Mouse (Mus musculus) myocyte (in vitro differentiated cells): ENCODE measurements around the gene Tmsb4x. TPM values are rescaled to one million over a fixed set of nuclear protein-coding genes. Genes with fewer than 3 reads are reported as not detected.

Experiments
- H3K27me3 ChIP-seq: one replicate; pipeline ENCODE4 v1.6.1; 2011; ENCODE audit not compliant: control insufficient read depth, insufficient read depth, insufficient read length
- H3K36me3 ChIP-seq: one replicate; pipeline ENCODE4 v1.6.1; 2011; ENCODE audit not compliant: control insufficient read depth, insufficient read depth
- H3K4me2 ChIP-seq: one replicate; pipeline ENCODE4 v1.6.1; 2011; ENCODE audit warnings: low read depth, control low read depth
- H3K4me3 ChIP-seq: one replicate; pipeline ENCODE4 v1.5.1; 2011; ENCODE audit warnings: mild to moderate bottlenecking, control low read depth, moderate library complexity
- H3K79me2 ChIP-seq: one replicate; pipeline ENCODE4 v1.6.1; 2011; ENCODE audit not compliant: control insufficient read depth, insufficient read depth
- H3ac ChIP-seq: one replicate; pipeline ENCODE4 v1.6.1; 2011; ENCODE audit not compliant: control insufficient read depth, insufficient read length
- CEBPB ChIP-seq: IDR thresholded peaks from 2 replicates; pipeline ENCODE4 v1.6.1; 2011; ENCODE audit warnings: mild to moderate bottlenecking, moderate library complexity; ENCODE audit not compliant: poor library complexity, insufficient read depth, severe bottlenecking
- E2F4 ChIP-seq: IDR thresholded peaks from one replicate; pipeline ENCODE4 v1.6.1; 2011; ENCODE audit warnings: mild to moderate bottlenecking, control low read depth, moderate library complexity; ENCODE audit not compliant: insufficient read depth
- MAX ChIP-seq: IDR thresholded peaks from one replicate; pipeline ENCODE4 v1.6.1; 2011; ENCODE audit warnings: low read depth, mild to moderate bottlenecking, control low read depth
- MYOD1 ChIP-seq, 3 experiments: IDR thresholded peaks; one replicate each; pipeline ENCODE4 v1.6.1; 2011; ENCODE audit warnings: control low read depth in 2 of 3, low read depth in 2 of 3, mild to moderate bottlenecking in 2 of 3, moderate library complexity in 1 of 3; ENCODE audit not compliant: insufficient read length in 2 of 3, control insufficient read depth in 1 of 3
- MYOG ChIP-seq, 3 experiments: IDR thresholded peaks; one replicate each; pipeline ENCODE4 v1.6.1; 2011; ENCODE audit warnings: control low read depth in 2 of 3, low read depth in 2 of 3, mild to moderate bottlenecking in 2 of 3; ENCODE audit not compliant: insufficient read length in 2 of 3, control insufficient read depth in 1 of 3, insufficient read depth in 1 of 3
- POLR2A ChIP-seq: IDR thresholded peaks from one replicate; pipeline ENCODE4 v1.6.1; 2011; ENCODE audit warnings: low read depth, mild to moderate bottlenecking, control low read depth, moderate library complexity; ENCODE audit not compliant: insufficient read length
- POLR2AphosphoS2 ChIP-seq: IDR thresholded peaks from one replicate; pipeline ENCODE4 v1.6.1; 2011; ENCODE audit warnings: low read depth, control low read depth; ENCODE audit not compliant: insufficient read length
- REST ChIP-seq: IDR thresholded peaks from one replicate; pipeline ENCODE4 v1.6.1; 2011; ENCODE audit warnings: mild to moderate bottlenecking, control low read depth, moderate library complexity; ENCODE audit not compliant: insufficient read depth, insufficient read length
- SRF ChIP-seq: IDR thresholded peaks from one replicate; pipeline ENCODE4 v1.6.1; 2011; ENCODE audit warnings: low read depth; ENCODE audit not compliant: control insufficient read depth, insufficient read length
- TCF12 ChIP-seq: IDR thresholded peaks from one replicate; pipeline ENCODE4 v1.6.1; 2011; ENCODE audit warnings: mild to moderate bottlenecking, control low read depth; ENCODE audit not compliant: poor library complexity, insufficient read depth, severe bottlenecking
- TCF3 ChIP-seq: IDR thresholded peaks from one replicate; pipeline ENCODE4 v1.6.1; 2011; ENCODE audit warnings: low read depth, control low read depth; ENCODE audit not compliant: insufficient read length
- USF1 ChIP-seq: IDR thresholded peaks from one replicate; pipeline ENCODE4 v1.6.1; 2011; ENCODE audit warnings: low read depth, mild to moderate bottlenecking, control low read depth, moderate library complexity
- polyA plus RNA-seq: library from polyadenylated mRNA; unstranded; fragments of >200 nt; fragmentation: generic; extraction: Trizol; gene quantifications from one replicate; pipeline ENCODE4 v1.2.1, GENCODE M21; 2012; ENCODE audit warnings: missing spikeins

Gene Tmsb4x
- polyA plus RNA-seq, 1 experiment: 1,682 TPM

GRCm38 (mm10) chrX:167207741-167208505 lies 1.2 kb downstream of the Tmsb4x start:
- H3K4me3 ChIP-seq: peak overlapping the region; percentile 93
- TF ChIP-seq MYOG (IDR thresholded peaks at IDR 0.05; ENCODE audit: control insufficient read depth in 1 of 3, insufficient read depth in 1 of 3, insufficient read length in 2 of 3, low read depth in 2 of 3): no peak
- TF ChIP-seq REST: no peak
- TF ChIP-seq POLR2AphosphoS2: no peak
- no peak for TF ChIP-seq POLR2A
- no peak for TF ChIP-seq E2F4
- no peak for TF ChIP-seq TCF3
- no peak for TF ChIP-seq MYOD1 (IDR thresholded peaks at IDR 0.05; ENCODE audit: control insufficient read depth in 1 of 3, insufficient read length in 2 of 3, low read depth in 2 of 3)
- TF ChIP-seq SRF: no peak
- H3K27me3 ChIP-seq: no peaks in the 10 kb centered on the region
- H3K36me3 ChIP-seq: peaks cover 8% of the 10 kb centered on the region
- peaks cover 12% of the 10 kb centered on the region for H3K79me2 ChIP-seq
- H3K4me2 ChIP-seq: peak overlapping the region; percentile 64
- no peak overlapping the region for H3ac ChIP-seq

- H3K4me3 ChIP-seq: peak overlapping the region; percentile 93
- TF ChIP-seq REST: no peak
- TF ChIP-seq TCF3: no peak
- TF ChIP-seq CEBPB: no peak
- peak in 2 of 3 experiments; percentile 18 to 25 for TF ChIP-seq MYOD1 (IDR thresholded peaks at IDR 0.05; ENCODE audit: control insufficient read depth in 1 of 3, insufficient read length in 2 of 3, low read depth in 2 of 3)
- peak; percentile 95 for TF ChIP-seq POLR2AphosphoS2
- no peak for TF ChIP-seq TCF12
- TF ChIP-seq USF1: no peak
- peak; percentile 58 for TF ChIP-seq POLR2A
- peak in 1 of 3 experiments; percentile 23 for TF ChIP-seq MYOG (IDR thresholded peaks at IDR 0.05; ENCODE audit: control insufficient read depth in 1 of 3, insufficient read depth in 1 of 3, insufficient read length in 2 of 3, low read depth in 2 of 3)
- H3K4me2 ChIP-seq: peak overlapping the region; percentile 64
- H3K79me2 ChIP-seq: peaks cover 12% of the 10 kb centered on the region
- no peaks in the 10 kb centered on the region for H3K27me3 ChIP-seq
- H3K36me3 ChIP-seq: peaks cover 8% of the 10 kb centered on the region
- H3ac ChIP-seq: no peak overlapping the region
Measured at GRCm38 (mm10) chrX:167205813-167206520, 3.1 kb downstream of the Tmsb4x start.

- H3ac ChIP-seq: no peak overlapping the region
- no peaks in the 10 kb centered on the region for H3K27me3 ChIP-seq
- H3K4me2 ChIP-seq: no peak overlapping the region
- H3K4me3 ChIP-seq: no peak overlapping the region
- no peaks in the 10 kb centered on the region for H3K36me3 ChIP-seq
- no peak for TF ChIP-seq TCF12
- H3K79me2 ChIP-seq: no peaks in the 10 kb centered on the region
Measured at GRCm38 (mm10) chrX:167201365-167201764, 7.8 kb downstream of the Tmsb4x start.

GRCm38 (mm10) chrX:167195228-167195649 lies 13.9 kb downstream of the Tmsb4x start:
- no peak overlapping the region for H3K4me3 ChIP-seq
- H3ac ChIP-seq: no peak overlapping the region
- H3K4me2 ChIP-seq: no peak overlapping the region
- no peaks in the 10 kb centered on the region for H3K79me2 ChIP-seq
- no peak for TF ChIP-seq TCF3
- TF ChIP-seq MYOD1 (IDR thresholded peaks at IDR 0.05; ENCODE audit: control insufficient read depth in 1 of 3, insufficient read length in 2 of 3, low read depth in 2 of 3): no peak
- TF ChIP-seq MAX: no peak
- TF ChIP-seq REST: no peak
- TF ChIP-seq CEBPB: no peak
- TF ChIP-seq SRF: no peak
- no peak for TF ChIP-seq POLR2AphosphoS2
- TF ChIP-seq USF1: no peak
- TF ChIP-seq E2F4: no peak
- TF ChIP-seq MYOG (IDR thresholded peaks at IDR 0.05; ENCODE audit: control insufficient read depth in 1 of 3, insufficient read depth in 1 of 3, insufficient read length in 2 of 3, low read depth in 2 of 3): no peak
- no peak for TF ChIP-seq TCF12
- TF ChIP-seq POLR2A: no peak
- no peaks in the 10 kb centered on the region for H3K36me3 ChIP-seq
- H3K27me3 ChIP-seq: no peaks in the 10 kb centered on the region

DNA sequence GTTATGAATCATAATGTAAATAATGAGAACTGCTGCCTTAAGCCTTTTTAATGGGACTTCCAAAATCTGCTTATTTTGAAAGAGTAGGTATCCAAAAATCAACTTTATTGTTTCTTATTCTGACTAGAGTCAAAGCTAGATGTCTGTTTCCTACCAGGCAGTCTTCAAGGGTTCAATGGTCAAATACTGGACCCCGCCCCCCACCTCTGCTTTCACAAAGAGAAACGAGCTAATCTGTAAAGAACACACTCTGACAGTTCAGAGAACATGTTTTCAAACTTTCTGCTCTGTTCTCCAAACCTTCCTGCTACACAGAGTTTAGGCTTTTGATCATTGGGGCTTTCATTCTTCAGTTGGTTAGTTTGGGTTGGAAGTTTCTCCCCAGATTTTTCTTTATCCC lies 22.8 kb downstream of the Tmsb4x start:
- H3K4me2 ChIP-seq: no peak overlapping the region
- H3K79me2 ChIP-seq: no peaks in the 10 kb centered on the region
- no peaks in the 10 kb centered on the region for H3K27me3 ChIP-seq
- TF ChIP-seq MYOD1 (IDR thresholded peaks at IDR 0.05; ENCODE audit: control insufficient read depth in 1 of 3, insufficient read length in 2 of 3, low read depth in 2 of 3): no peak
- TF ChIP-seq SRF: no peak
- no peak overlapping the region for H3K4me3 ChIP-seq
- H3ac ChIP-seq: no peak overlapping the region
- H3K36me3 ChIP-seq: no peaks in the 10 kb centered on the region
